Mouse (Mus musculus): ENCODE results near the gene Bcl11a. TPM values are rescaled to one million over a fixed set of nuclear protein-coding genes. Genes with fewer than 3 reads are reported as not detected.
A peak's percentile ranks its signal among the peaks of the same experiment; 100 is the strongest.
"Not testable (repeated sequence)": the region's sequence is repeated elsewhere in the genome, so short reads cannot be mapped to it uniquely, and the experiment has no call there.

Gene Bcl11a
- total RNA-seq, 2 experiments from 2014 or later: 209 to 220 TPM

- intact Hi-C loops (cut with DNase I); DNase-seq: not testable (repeated sequence)
Measured at GRCm38 (mm10) chr11:24128880-24129279, 51.0 kb downstream of the Bcl11a start.

- intact Hi-C loops (cut with DNase I): no loop called here
- DNase-seq: no peak
Measured at GRCm38 (mm10) chr11:24129358-24130185, 51.7 kb downstream of the Bcl11a start.

- intact Hi-C loops (cut with DNase I): no loop called here
- DNase-seq: no peak
Measured at GRCm38 (mm10) chr11:24130186-24130760, 52.4 kb downstream of the Bcl11a start.

- no peak for DNase-seq
- intact Hi-C loops (cut with DNase I): no loop called here
Measured at GRCm38 (mm10) chr11:24131818-24132217, 54.0 kb downstream of the Bcl11a start.

- intact Hi-C loops (cut with DNase I): no loop called here
- DNase-seq: no peak
Measured at GRCm38 (mm10) chr11:24132358-24132757, 54.5 kb downstream of the Bcl11a start.

GRCm38 (mm10) chr11:24132853-24133252, 55.0 kb downstream of the Bcl11a start:
- no peak for DNase-seq
- intact Hi-C loops (cut with DNase I): no loop called here

- intact Hi-C loops (cut with DNase I): no loop called here
Measured at GRCm38 (mm10) chr11:24133484-24133883, 55.6 kb downstream of the Bcl11a start.

GRCm38 (mm10) chr11:24133928-24134327, 56.1 kb downstream of the Bcl11a start:
- no peak for DNase-seq
- intact Hi-C loops (cut with DNase I): no loop called here

More at GRCm38 (mm10) chr11:24133484-24133883, 55.6 kb downstream of the Bcl11a start:
- no peak for DNase-seq

- DNase-seq: no peak
- intact Hi-C loops (cut with DNase I): no loop called here
Measured at GRCm38 (mm10) chr11:24135244-24135643, 57.4 kb downstream of the Bcl11a start.

GRCm38 (mm10) chr11:24136084-24136785, 58.4 kb downstream of the Bcl11a start:
- no peak for DNase-seq
- intact Hi-C loops (cut with DNase I): no loop called here

- intact Hi-C loops (cut with DNase I): no loop called here
- no peak for DNase-seq
Measured at GRCm38 (mm10) chr11:24137891-24138290, 60.0 kb downstream of the Bcl11a start.

GRCm38 (mm10) chr11:24138600-24139375, 60.9 kb downstream of the Bcl11a start:
- DNase-seq: no peak
- intact Hi-C loops (cut with DNase I): no loop called here

GRCm38 (mm10) chr11:24139432-24139831, 61.6 kb downstream of the Bcl11a start:
- no peak for DNase-seq
- intact Hi-C loops (cut with DNase I): no loop called here

- DNase-seq: no peak
- intact Hi-C loops (cut with DNase I): no loop called here
Measured at GRCm38 (mm10) chr11:24139952-24140351, 62.1 kb downstream of the Bcl11a start.

- DNase-seq: no peak
- intact Hi-C loops (cut with DNase I): no loop called here
Measured at GRCm38 (mm10) chr11:24140948-24141347, 63.1 kb downstream of the Bcl11a start.

- intact Hi-C loops (cut with DNase I): no loop called here
- DNase-seq: no peak
Measured at GRCm38 (mm10) chr11:24141479-24142251, 63.8 kb downstream of the Bcl11a start.

GRCm38 (mm10) chr11:24142316-24142715, 64.5 kb downstream of the Bcl11a start:
- intact Hi-C loops (cut with DNase I): no loop called here
- DNase-seq: no peak

GRCm38 (mm10) chr11:24144159-24144946, 66.5 kb downstream of the Bcl11a start:
- DNase-seq: peak; percentile 70
- intact Hi-C loops (cut with DNase I): no loop called here

- no peak for DNase-seq
- intact Hi-C loops (cut with DNase I): no loop called here
Measured at GRCm38 (mm10) chr11:24146034-24146433, 68.2 kb downstream of the Bcl11a start.
